Mouse (Mus musculus) cerebral cortex, adult 2 months (tissue): ENCODE results near the gene Ppl.

Experiments
- WGBS: fragments of 180-500 bp; shearing (Covaris S2); methylation state at CpG from one replicate; pipeline ENCODE4 v1.1.7; 2018; 5-methylcytosine and 5-hydroxymethylcytosine counted together

The Ppl gene

GRCm38 (mm10) chr16:5123476-5123875 lies 8.7 kb downstream of the Ppl start:
- 83% methylated on average over 6 of the region's 6 CpGs for WGBS

GRCm38 (mm10) chr16:5119845-5120244 lies 12.4 kb downstream of the Ppl start:
- WGBS = 70% methylated on average over 4 of the region's 4 CpGs

- 90% methylated on average over 4 of the region's 4 CpGs for WGBS
Observed at GRCm38 (mm10) chr16:5119385-5119784, 12.8 kb downstream of the Ppl start.

GRCm38 (mm10) chr16:5113582-5113981 lies 18.6 kb downstream of the Ppl start:
- WGBS = 78% methylated on average over 2 of the region's 2 CpGs

GRCm38 (mm10) chr16:5113002-5113550 lies 19.1 kb downstream of the Ppl start:
- 50% methylated on average over 4 of the region's 4 CpGs for WGBS

- WGBS = 87% methylated on average over 3 of the region's 3 CpGs
Observed at GRCm38 (mm10) chr16:5111021-5111420, 21.2 kb downstream of the Ppl start.

- 87% methylated on average over 7 of the region's 7 CpGs for WGBS
Observed at GRCm38 (mm10) chr16:5109877-5110276, 22.3 kb downstream of the Ppl start.

- 72% methylated on average over 6 of the region's 6 CpGs for WGBS
Observed at GRCm38 (mm10) chr16:5101000-5101399, 31.2 kb downstream of the Ppl start.

GRCm38 (mm10) chr16:5096504-5096903 lies 35.7 kb downstream of the Ppl start:
- WGBS = 96% methylated on average over 8 of the region's 8 CpGs

GRCm38 (mm10) chr16:5093285-5093684 lies 38.9 kb downstream of the Ppl start:
- WGBS = 76% methylated on average over 5 of the region's 5 CpGs

- 83% methylated on average over 10 of the region's 10 CpGs for WGBS
Observed at GRCm38 (mm10) chr16:5089021-5089420, 43.2 kb downstream of the Ppl start.

- 95% methylated on average over 2 of the region's 2 CpGs for WGBS
Observed at GRCm38 (mm10) chr16:5086179-5086578, 46.0 kb downstream of the Ppl start.

GRCm38 (mm10) chr16:5085196-5085595 lies 47.0 kb downstream of the Ppl start:
- WGBS = 95% methylated on average over 4 of the region's 4 CpGs

GRCm38 (mm10) chr16:5074341-5074740 lies 57.9 kb downstream of the Ppl start:
- 74% methylated on average over 5 of the region's 5 CpGs for WGBS

- WGBS = 63% methylated on average over 7 of the region's 7 CpGs
Observed at GRCm38 (mm10) chr16:5071974-5072373, 60.2 kb downstream of the Ppl start.

- WGBS = 36% methylated on average over 3 of the region's 3 CpGs
Observed at GRCm38 (mm10) chr16:5070321-5070720, 61.9 kb downstream of the Ppl start.

GRCm38 (mm10) chr16:5063472-5063871 lies 68.7 kb downstream of the Ppl start:
- 91% methylated on average over 4 of the region's 4 CpGs for WGBS

- WGBS = 84% methylated on average over 1 of the region's 1 CpGs
Observed at GRCm38 (mm10) chr16:5058114-5058513, 74.1 kb downstream of the Ppl start.

- under 1% methylated on average over 78 of the region's 78 CpGs for WGBS
Observed at GRCm38 (mm10) chr16:5050251-5051110, 81.7 kb downstream of the Ppl start.

- under 1% methylated on average over 55 of the region's 56 CpGs for WGBS
Observed at GRCm38 (mm10) chr16:5049774-5050234, 82.4 kb downstream of the Ppl start, which contains the start of the genes Glyr1 and Ubn1. TSS of gene Glyr1 (minus strand) at chr16:5049863. TSS of gene Ubn1 (plus strand) at chr16:5050057.

- under 1% methylated on average over 38 of the region's 38 CpGs for WGBS
Observed at GRCm38 (mm10) chr16:5049182-5049773, 82.9 kb downstream of the Ppl start.

GRCm38 (mm10) chr16:5045322-5045721 lies 86.9 kb downstream of the Ppl start:
- WGBS = 85% methylated on average over 3 of the region's 3 CpGs
